Mouse (Mus musculus) C2C12 (cell line): ENCODE measurements around the gene Nr2f6. TPM values are rescaled to one million over a fixed set of nuclear protein-coding genes. Genes with fewer than 3 reads are reported as not detected.

Source experiments
- H3K27me3 ChIP-seq: one replicate; pipeline ENCODE4 v1.6.1; 2011; ENCODE audit not compliant: control insufficient read depth, insufficient read depth, insufficient read length
- H3K36me3 ChIP-seq: one replicate; pipeline ENCODE4 v1.6.1; 2011; ENCODE audit not compliant: control insufficient read depth, insufficient read depth
- H3K4me3 ChIP-seq: one replicate; pipeline ENCODE4 v1.5.1; 2011; ENCODE audit warnings: mild to moderate bottlenecking, control low read depth; ENCODE audit not compliant: poor library complexity, insufficient read depth, severe bottlenecking
- H3K79me2 ChIP-seq: one replicate; pipeline ENCODE4 v1.6.1; 2011; ENCODE audit not compliant: control insufficient read depth, insufficient read depth
- H3K79me3 ChIP-seq: one replicate; pipeline ENCODE4 v1.6.1; 2011; ENCODE audit warnings: low read depth, control low read depth
- H3ac ChIP-seq: one replicate; pipeline ENCODE3; 2011; ENCODE audit warnings: low read depth; ENCODE audit not compliant: control insufficient read depth, insufficient read length
- CEBPB ChIP-seq: IDR thresholded peaks from one replicate; pipeline ENCODE4 v1.6.1; 2011; ENCODE audit warnings: low read depth, mild to moderate bottlenecking, control low read depth, moderate library complexity
- CTCF ChIP-seq: IDR thresholded peaks from one replicate; pipeline ENCODE4 v1.5.1; 2011; ENCODE audit not compliant: control insufficient read depth, insufficient read depth, insufficient read length
- FOSL1 ChIP-seq: IDR thresholded peaks from one replicate; pipeline ENCODE4 v1.8.0; 2011; ENCODE audit warnings: mild to moderate bottlenecking, low read length; ENCODE audit not compliant: poor library complexity, insufficient read depth, severe bottlenecking
- MAX ChIP-seq: IDR thresholded peaks from one replicate; pipeline ENCODE4 v1.6.1; 2011; ENCODE audit warnings: mild to moderate bottlenecking, control low read depth
- MYOD1 ChIP-seq: IDR thresholded peaks from one replicate; pipeline ENCODE4 v1.6.1; 2011; ENCODE audit warnings: low read depth; ENCODE audit not compliant: control insufficient read depth, insufficient read length
- MYOG ChIP-seq: IDR thresholded peaks from one replicate; pipeline ENCODE4 v1.6.1; 2011; ENCODE audit not compliant: control insufficient read depth, insufficient read length; ENCODE audit errors: extremely low read depth
- USF1 ChIP-seq: IDR thresholded peaks from one replicate; pipeline ENCODE4 v1.6.1; 2011; ENCODE audit warnings: low read depth, mild to moderate bottlenecking, control low read depth, moderate library complexity
- polyA plus RNA-seq: library from polyadenylated mRNA; unstranded; fragments of >200 nt; fragmentation: generic; extraction: Trizol; gene quantifications from one replicate; pipeline ENCODE4 v1.2.1, GENCODE M21; 2012; ENCODE audit warnings: missing spikeins

Gene Nr2f6
- polyA plus RNA-seq, 1 experiment = 73.0 TPM

- Histone ChIP-seq H3K4me3 (no peak overlapping the region), H3K79me3 (peaks cover 5% of the 10 kb centered on the region)
- no peak for TF ChIP-seq CTCF
- TF ChIP-seq USF1 = no peak
- TF ChIP-seq MAX = no peak
- no peak for TF ChIP-seq FOSL1
- TF ChIP-seq MYOG = no peak
- no peak for TF ChIP-seq MYOD1
Observed at GRCm38 (mm10) chr8:71395071-71395470, 13.3 kb upstream of the Nr2f6 start.

GRCm38 (mm10) chr8:71394481-71394880, 12.7 kb upstream of the Nr2f6 start:
- peaks cover 11% of the 10 kb centered on the region for H3K36me3 ChIP-seq
- no peaks in the 10 kb centered on the region for H3K27me3 ChIP-seq
- H3K4me3 ChIP-seq = no peak overlapping the region
- TF ChIP-seq USF1 (no peak), FOSL1 (no peak), MYOD1 (no peak), CEBPB (no peak), MAX (no peak), MYOG (no peak), CTCF (no peak)
- peaks cover 17% of the 10 kb centered on the region for H3K79me2 ChIP-seq
- peaks cover 5% of the 10 kb centered on the region for H3K79me3 ChIP-seq
- H3ac ChIP-seq = no peak overlapping the region

More at GRCm38 (mm10) chr8:71395071-71395470, 13.3 kb upstream of the Nr2f6 start:
- peaks cover 17% of the 10 kb centered on the region for H3K79me2 ChIP-seq
- H3K27me3 ChIP-seq = no peaks in the 10 kb centered on the region
- peaks cover 13% of the 10 kb centered on the region for H3K36me3 ChIP-seq
- no peak overlapping the region for H3ac ChIP-seq

GRCm38 (mm10) chr8:71392871-71393270, 11.1 kb upstream of the Nr2f6 start:
- H3K79me3 ChIP-seq = peaks cover 5% of the 10 kb centered on the region
- TF ChIP-seq MAX (no peak), CEBPB (no peak), USF1 (no peak), FOSL1 (no peak), CTCF (no peak), MYOG (no peak), MYOD1 (no peak)
- no peak overlapping the region for H3ac ChIP-seq
- H3K27me3 ChIP-seq = no peaks in the 10 kb centered on the region
- no peaks in the 10 kb centered on the region for H3K36me3 ChIP-seq
- peaks cover 11% of the 10 kb centered on the region for H3K79me2 ChIP-seq
- H3K4me3 ChIP-seq = no peak overlapping the region

DNA sequence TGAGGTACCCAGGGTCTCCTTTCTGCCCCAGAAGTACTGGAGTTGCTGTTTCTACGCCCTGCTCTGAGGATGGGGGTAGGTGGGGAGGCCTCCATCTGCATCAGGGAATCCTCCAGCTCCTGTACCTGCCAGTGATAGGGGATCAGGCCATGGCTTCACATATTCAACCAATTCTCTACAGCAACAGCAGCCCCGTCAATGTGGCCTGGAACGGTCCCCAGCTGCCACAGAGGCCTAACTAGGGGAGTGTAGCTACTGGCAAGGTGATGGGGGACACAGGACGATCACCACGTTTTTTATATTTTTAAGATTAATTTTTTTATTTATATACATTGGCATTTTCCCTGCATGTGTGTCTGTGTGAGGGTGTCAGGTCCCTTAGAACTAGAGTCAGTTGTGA, 10.6 kb upstream of the Nr2f6 start:
- Histone ChIP-seq H3K4me3 (no peak overlapping the region), H3K79me2 (peaks cover 6% of the 10 kb centered on the region), H3K36me3 (no peaks in the 10 kb centered on the region), H3K27me3 (no peaks in the 10 kb centered on the region), H3ac (no peak overlapping the region), H3K79me3 (peaks cover 2% of the 10 kb centered on the region)
- no peak for TF ChIP-seq CTCF

GRCm38 (mm10) chr8:71391696-71392095, 9.9 kb upstream of the Nr2f6 start:
- Histone ChIP-seq H3K79me3 (no peaks in the 10 kb centered on the region), H3K36me3 (no peaks in the 10 kb centered on the region), H3K27me3 (no peaks in the 10 kb centered on the region), H3K4me3 (no peak overlapping the region), H3K79me2 (no peaks in the 10 kb centered on the region), H3ac (no peak overlapping the region)
- TF ChIP-seq MAX (no peak), CEBPB (no peak), CTCF (no peak), MYOG (no peak), FOSL1 (no peak), MYOD1 (no peak), USF1 (no peak)

GRCm38 (mm10) chr8:71388267-71388666, 6.5 kb upstream of the Nr2f6 start:
- no peaks in the 10 kb centered on the region for H3K79me3 ChIP-seq
- H3K79me2 ChIP-seq = no peaks in the 10 kb centered on the region
- H3K27me3 ChIP-seq = no peaks in the 10 kb centered on the region
- no peak overlapping the region for H3K4me3 ChIP-seq
- H3ac ChIP-seq = no peak overlapping the region
- no peaks in the 10 kb centered on the region for H3K36me3 ChIP-seq
- TF ChIP-seq MYOD1 = no peak
- TF ChIP-seq USF1 = no peak
- no peak for TF ChIP-seq MYOG
- TF ChIP-seq CEBPB = no peak
- TF ChIP-seq CTCF = no peak
- TF ChIP-seq MAX = no peak
- TF ChIP-seq FOSL1 = no peak
